Mouse (Mus musculus) forebrain, embryonic 12.5 days (tissue): ENCODE data around the gene Tlr9. TPM values are rescaled to one million over a fixed set of nuclear protein-coding genes. Genes with fewer than 3 reads are reported as not detected.

Source experiments
- microRNA counts: library from miRNA; unstranded; fragments of <30 nt; microRNA quantifications from one replicate; lab custom pipeline; 2017
- microRNA-seq: library from miRNA; unstranded; fragments of <30 nt; microRNA quantifications from one replicate; pipeline ENCODE4, GENCODE M21; 2017
- polyA plus RNA-seq: library from polyadenylated mRNA; unstranded; fragments of >200 nt; fragmentation: Nextera tagmentation; extraction: Ambion mirVana; gene quantifications from 2 replicates; pipeline ENCODE4 v1.2.1, GENCODE M21; 2016

Gene Tlr9
- polyA plus RNA-seq, 1 experiment from 2014 or later = not detected

MicroRNAs within 50 kb of the gene (microRNA counts, 519-probe panel; counts per million panel counts)
- microRNA mmu-let-7g (lab: Ali Mortazavi, UCI) = 6,995 counts per million, percentile 92 among the panel's probes with 10 or more counts

Small RNA genes lying within 50 kb of the gene (microRNA-seq; reads per million reads assigned to microRNA genes)
- 27,837 reads per million, percentile 99 among the genes with 10 or more reads in this experiment for gene Mirlet7g

Other genes starting within 250 kb of the Tlr9 start
- 0.27 and 0.70 TPM in 2 replicates for gene Col6a4, start 125.8 kb upstream of the Tlr9 start, polyA plus RNA-seq
- gene Glyctk, start 64.5 kb upstream of the Tlr9 start, polyA plus RNA-seq = 9.1 and 10.2 TPM in 2 replicates
- gene Wdr82, start 51.7 kb upstream of the Tlr9 start, polyA plus RNA-seq = 38.1 and 41.2 TPM in 2 replicates
- gene Ppm1m, start 22.9 kb upstream of the Tlr9 start, polyA plus RNA-seq = 29.6 and 33.3 TPM in 2 replicates
- gene Twf2, start 19.5 kb upstream of the Tlr9 start, polyA plus RNA-seq = 53.9 and 59.3 TPM in 2 replicates
- 78.0 and 79.0 TPM in 2 replicates for gene Alas1, start 26.1 kb downstream of the Tlr9 start, polyA plus RNA-seq
- 23.4 and 23.8 TPM in 2 replicates for gene Poc1a, start 58.5 kb downstream of the Tlr9 start, polyA plus RNA-seq
- 12.1 and 16.3 TPM in 2 replicates for gene Dusp7, start 146.0 kb downstream of the Tlr9 start, polyA plus RNA-seq
- 757 and 770 TPM in 2 replicates for gene Rpl29, start 206.9 kb downstream of the Tlr9 start, polyA plus RNA-seq
- gene Acy1, start 215.7 kb downstream of the Tlr9 start, polyA plus RNA-seq = 38.0 and 42.6 TPM in 2 replicates
- 4.4 TPM in 2 replicates for gene Abhd14b, start 224.9 kb downstream of the Tlr9 start, polyA plus RNA-seq
- 37.7 and 39.0 TPM in 2 replicates for gene Abhd14a, start 225.1 kb downstream of the Tlr9 start, polyA plus RNA-seq
- 299 and 311 TPM in 2 replicates for gene Pcbp4, start 230.7 kb downstream of the Tlr9 start, polyA plus RNA-seq
- gene Gpr62, start 243.3 kb downstream of the Tlr9 start, polyA plus RNA-seq = 0.26 and 0.55 TPM in 2 replicates